Mouse (Mus musculus): Measurements from ENCODE around the gene Dpf3. TPM values are rescaled to one million over a fixed set of nuclear protein-coding genes. Genes with fewer than 3 reads are reported as not detected.

Gene Dpf3
- 8.2 TPM for polyA plus RNA-seq (2014; fragmentation: Illumina TruSeq; extraction: RNeasy Lipid Tissue Mini Kit (QIAGEN cat#74804); ENCODE audit: low replicate concordance)

GRCm38 (mm10) chr12:83487476-83487991, at the start of gene Dpf3:
TSS of gene Dpf3 (minus strand) at chr12:83487716.

GRCm38 (mm10) chr12:83520311-83520890, 32.9 kb upstream of the Dpf3 start, which contains the start of gene Dcaf4:
TSS of gene Dcaf4 (plus strand) at chr12:83520466.

Other genes starting within 250 kb of the Dpf3 start
- 0.63 TPM for gene Dcaf4, start 32.8 kb upstream of the Dpf3 start, polyA plus RNA-seq (2014; fragmentation: Illumina TruSeq; extraction: RNeasy Lipid Tissue Mini Kit (QIAGEN cat#74804); ENCODE audit: low replicate concordance)
- gene Zfyve1, start 109.5 kb upstream of the Dpf3 start, polyA plus RNA-seq (2014; fragmentation: Illumina TruSeq; extraction: RNeasy Lipid Tissue Mini Kit (QIAGEN cat#74804); ENCODE audit: low replicate concordance), result 7.0 TPM
- 286 TPM for gene Rbm25, start 143.5 kb upstream of the Dpf3 start, polyA plus RNA-seq (2014; fragmentation: Illumina TruSeq; extraction: RNeasy Lipid Tissue Mini Kit (QIAGEN cat#74804); ENCODE audit: low replicate concordance)
- gene Psen1, start 200.4 kb upstream of the Dpf3 start, polyA plus RNA-seq (2014; fragmentation: Illumina TruSeq; extraction: RNeasy Lipid Tissue Mini Kit (QIAGEN cat#74804); ENCODE audit: low replicate concordance), result 51.0 TPM